Mouse (Mus musculus) forebrain, embryonic 13.5 days (tissue): ENCODE results near the gene Rbm26. TPM values are rescaled to one million over a fixed set of nuclear protein-coding genes. Genes with fewer than 3 reads are reported as not detected.

Experiments used
- ATAC-seq: fragments of 200-750 bp; cut with Nextera tagmentation; 2 replicates; pipeline ENCODE4 v1.8.0; 2017
- H3K27ac ChIP-seq: fragments of 300-500 bp; sonication (generic); 2 replicates; pipeline ENCODE4 v1.5.1; 2015; ENCODE audit warnings: inconsistent platforms, mild to moderate bottlenecking, moderate library complexity
- H3K27me3 ChIP-seq: fragments of 300-500 bp; sonication (generic); 2 replicates; pipeline ENCODE4 v1.6.1; 2015; ENCODE audit warnings: mild to moderate bottlenecking, inconsistent platforms
- H3K36me3 ChIP-seq: fragments of 300-500 bp; sonication (generic); 2 replicates; pipeline ENCODE4 v1.6.1; 2015; ENCODE audit warnings: mild to moderate bottlenecking, inconsistent platforms; ENCODE audit not compliant: poor library complexity, severe bottlenecking
- H3K4me1 ChIP-seq: fragments of 300-500 bp; sonication (generic); 2 replicates; pipeline ENCODE4 v1.6.1; 2015; ENCODE audit warnings: inconsistent platforms
- H3K4me2 ChIP-seq: fragments of 300-500 bp; sonication (generic); 2 replicates; pipeline ENCODE4 v1.6.1; 2015; ENCODE audit warnings: inconsistent platforms, mild to moderate bottlenecking, moderate library complexity
- H3K4me3 ChIP-seq: fragments of 300-500 bp; sonication (generic); 2 replicates; pipeline ENCODE4 v1.5.1; 2015; ENCODE audit warnings: mild to moderate bottlenecking, inconsistent platforms
- H3K9ac ChIP-seq: fragments of 300-500 bp; sonication (generic); 2 replicates; pipeline ENCODE4 v1.6.1; 2015; ENCODE audit warnings: mild to moderate bottlenecking, inconsistent platforms
- H3K9me3 ChIP-seq: fragments of 300-500 bp; sonication (generic); replicated peaks from 2 replicates; pipeline ENCODE4 v1.6.1; 2016; ENCODE audit warnings: inconsistent platforms
- WGBS: fragments of 180-500 bp; shearing (Covaris S2); methylation state at CpG from one replicate; pipeline ENCODE4 v1.1.7; 2015; 5-methylcytosine and 5-hydroxymethylcytosine counted together
- polyA plus RNA-seq: library from polyadenylated mRNA; unstranded; fragments of >200 nt; fragmentation: Nextera tagmentation; extraction: Ambion mirVana; gene quantifications from 2 replicates; pipeline ENCODE4 v1.2.1, GENCODE M21; 2015

Gene Rbm26
- polyA plus RNA-seq, 1 experiment from 2014 or later, result 41.2 TPM

GRCm38 (mm10) chr14:105164793-105165192, 12.3 kb downstream of the Rbm26 start:
- ATAC-seq, result no peak
- Histone ChIP-seq H3K27me3 (no peaks in the 10 kb centered on the region), H3K9ac (no peak overlapping the region), H3K9me3 (no peaks in the 10 kb centered on the region), H3K4me2 (no peak overlapping the region), H3K4me1 (peaks cover 22% of the 10 kb centered on the region), H3K4me3 (no peak overlapping the region), H3K27ac (no peak overlapping the region), H3K36me3 (no peaks in the 10 kb centered on the region)
- whole genome bisulfite sequencing, result 60% methylated on average over 4 of the region's 4 CpGs

- no peak overlapping the region for H3K27ac ChIP-seq
- peaks cover 17% of the 10 kb centered on the region for H3K36me3 ChIP-seq
- ATAC-seq, result no peak
- H3K4me3 ChIP-seq, result no peak overlapping the region
- no peak overlapping the region for H3K4me2 ChIP-seq
- peaks cover 22% of the 10 kb centered on the region for H3K4me1 ChIP-seq
- H3K9ac ChIP-seq, result no peak overlapping the region
- 96% methylated on average over 1 of the region's 1 CpGs for WGBS
- H3K9me3 ChIP-seq, result no peaks in the 10 kb centered on the region
- H3K27me3 ChIP-seq, result no peaks in the 10 kb centered on the region
Measured at GRCm38 (mm10) chr14:105161334-105161733, 15.8 kb downstream of the Rbm26 start.

GRCm38 (mm10) chr14:105158526-105158925, 18.6 kb downstream of the Rbm26 start:
- Histone ChIP-seq H3K27ac (no peak overlapping the region), H3K4me2 (no peak overlapping the region), H3K9me3 (no peaks in the 10 kb centered on the region), H3K9ac (no peak overlapping the region), H3K36me3 (peaks cover 17% of the 10 kb centered on the region), H3K27me3 (no peaks in the 10 kb centered on the region), H3K4me1 (peaks cover 13% of the 10 kb centered on the region), H3K4me3 (no peak overlapping the region)
- no peak for ATAC-seq
- 94% methylated on average over 2 of the region's 2 CpGs for WGBS

GRCm38 (mm10) chr14:105134076-105134475, 43.1 kb downstream of the Rbm26 start:
- 95% methylated on average over 3 of the region's 3 CpGs for WGBS
- no peak overlapping the region for H3K9ac ChIP-seq
- H3K27ac ChIP-seq, result no peak overlapping the region
- no peak for ATAC-seq
- H3K4me2 ChIP-seq, result no peak overlapping the region
- H3K36me3 ChIP-seq, result peaks cover 26% of the 10 kb centered on the region
- no peak overlapping the region for H3K4me3 ChIP-seq
- no peaks in the 10 kb centered on the region for H3K9me3 ChIP-seq
- H3K4me1 ChIP-seq, result no peaks in the 10 kb centered on the region
- no peaks in the 10 kb centered on the region for H3K27me3 ChIP-seq

- Histone ChIP-seq H3K9ac (no peak overlapping the region), H3K4me3 (no peak overlapping the region), H3K9me3 (no peaks in the 10 kb centered on the region), H3K27me3 (no peaks in the 10 kb centered on the region), H3K4me2 (no peak overlapping the region), H3K27ac (no peak overlapping the region), H3K4me1 (no peaks in the 10 kb centered on the region), H3K36me3 (peaks cover 48% of the 10 kb centered on the region)
- WGBS, result 80% methylated on average over 3 of the region's 4 CpGs
- no peak for ATAC-seq
Measured at GRCm38 (mm10) chr14:105127715-105128385, 49.3 kb downstream of the Rbm26 start.

- H3K36me3 ChIP-seq, result peaks cover 48% of the 10 kb centered on the region
- H3K4me3 ChIP-seq, result no peak overlapping the region
- H3K27ac ChIP-seq, result no peak overlapping the region
- 96% methylated on average over 9 of the region's 9 CpGs for WGBS
- no peak for ATAC-seq
- H3K9me3 ChIP-seq, result no peaks in the 10 kb centered on the region
- no peaks in the 10 kb centered on the region for H3K4me1 ChIP-seq
- no peak overlapping the region for H3K4me2 ChIP-seq
- no peaks in the 10 kb centered on the region for H3K27me3 ChIP-seq
- H3K9ac ChIP-seq, result no peak overlapping the region
Measured at GRCm38 (mm10) chr14:105124513-105124912, 52.6 kb downstream of the Rbm26 start.

- Histone ChIP-seq H3K4me1 (no peaks in the 10 kb centered on the region), H3K36me3 (peaks cover 21% of the 10 kb centered on the region), H3K9ac (no peak overlapping the region), H3K27ac (no peak overlapping the region), H3K27me3 (no peaks in the 10 kb centered on the region), H3K4me3 (no peak overlapping the region), H3K9me3 (no peaks in the 10 kb centered on the region), H3K4me2 (no peak overlapping the region)
- ATAC-seq, result no peak
- 67% methylated on average over 2 of the region's 2 CpGs for WGBS
Measured at GRCm38 (mm10) chr14:105115402-105115801, 61.7 kb downstream of the Rbm26 start.

GRCm38 (mm10) chr14:105106252-105106651, 70.9 kb downstream of the Rbm26 start:
- no peak for ATAC-seq
- Histone ChIP-seq H3K27ac (no peak overlapping the region), H3K4me3 (no peak overlapping the region), H3K9me3 (no peaks in the 10 kb centered on the region), H3K36me3 (peaks cover 7% of the 10 kb centered on the region; the same call in 1 of the 2 replicates), H3K9ac (no peak overlapping the region), H3K4me1 (no peaks in the 10 kb centered on the region), H3K27me3 (no peaks in the 10 kb centered on the region), H3K4me2 (no peak overlapping the region)
- WGBS, result 91% methylated on average over 2 of the region's 2 CpGs

GRCm38 (mm10) chr14:105098861-105099260, 78.3 kb downstream of the Rbm26 start:
- WGBS, result 79% methylated on average over 7 of the region's 7 CpGs
- Histone ChIP-seq H3K4me3 (no peak overlapping the region), H3K36me3 (peaks cover 3% of the 10 kb centered on the region; the same call in 1 of the 2 replicates), H3K4me2 (no peak overlapping the region), H3K4me1 (no peaks in the 10 kb centered on the region), H3K9me3 (no peaks in the 10 kb centered on the region), H3K9ac (no peak overlapping the region), H3K27me3 (no peaks in the 10 kb centered on the region), H3K27ac (no peak overlapping the region)
- ATAC-seq, result peak; percentile 57; the same call in 1 of the 2 replicates

GRCm38 (mm10) chr14:105096221-105096620, 80.9 kb downstream of the Rbm26 start:
- Histone ChIP-seq H3K4me2 (no peak overlapping the region), H3K36me3 (no peaks in the 10 kb centered on the region), H3K27me3 (no peaks in the 10 kb centered on the region), H3K4me1 (no peaks in the 10 kb centered on the region), H3K9ac (no peak overlapping the region), H3K9me3 (no peaks in the 10 kb centered on the region), H3K4me3 (no peak overlapping the region), H3K27ac (no peak overlapping the region)
- WGBS, result 58% methylated on average over 3 of the region's 3 CpGs
- ATAC-seq, result no peak

GRCm38 (mm10) chr14:105087001-105087400, 90.1 kb downstream of the Rbm26 start:
- no peak for ATAC-seq
- no peak overlapping the region for H3K27ac ChIP-seq
- no peaks in the 10 kb centered on the region for H3K4me1 ChIP-seq
- no peak overlapping the region for H3K4me2 ChIP-seq
- H3K4me3 ChIP-seq, result no peak overlapping the region
- no peaks in the 10 kb centered on the region for H3K9me3 ChIP-seq
- WGBS, result 87% methylated on average over 4 of the region's 4 CpGs
- no peaks in the 10 kb centered on the region for H3K27me3 ChIP-seq
- H3K9ac ChIP-seq, result no peak overlapping the region
- H3K36me3 ChIP-seq, result no peaks in the 10 kb centered on the region

GRCm38 (mm10) chr14:105085332-105085993, 91.7 kb downstream of the Rbm26 start:
- H3K9me3 ChIP-seq, result no peaks in the 10 kb centered on the region
- no peak overlapping the region for H3K27ac ChIP-seq
- no peak overlapping the region for H3K4me3 ChIP-seq
- H3K9ac ChIP-seq, result no peak overlapping the region
- H3K4me1 ChIP-seq, result no peaks in the 10 kb centered on the region
- peak; percentile 48; the same call in 1 of the 2 replicates for ATAC-seq
- WGBS, result 71% methylated on average over 7 of the region's 7 CpGs
- H3K27me3 ChIP-seq, result no peaks in the 10 kb centered on the region
- H3K4me2 ChIP-seq, result no peak overlapping the region
- H3K36me3 ChIP-seq, result no peaks in the 10 kb centered on the region
